Mouse (Mus musculus): Measurements from ENCODE around the gene Gm29735.
"Not testable (repeated sequence)": the region's sequence is repeated elsewhere in the genome, so short reads cannot be mapped to it uniquely, and the experiment has no call there.

Gene Gm29735

GRCm38 (mm10) chr7:142157013-142157412 is at the start of gene Gm29735:
Gm29735 (minus strand) TSS chr7:142157113.
- DNase-seq: not testable (repeated sequence)

DNA sequence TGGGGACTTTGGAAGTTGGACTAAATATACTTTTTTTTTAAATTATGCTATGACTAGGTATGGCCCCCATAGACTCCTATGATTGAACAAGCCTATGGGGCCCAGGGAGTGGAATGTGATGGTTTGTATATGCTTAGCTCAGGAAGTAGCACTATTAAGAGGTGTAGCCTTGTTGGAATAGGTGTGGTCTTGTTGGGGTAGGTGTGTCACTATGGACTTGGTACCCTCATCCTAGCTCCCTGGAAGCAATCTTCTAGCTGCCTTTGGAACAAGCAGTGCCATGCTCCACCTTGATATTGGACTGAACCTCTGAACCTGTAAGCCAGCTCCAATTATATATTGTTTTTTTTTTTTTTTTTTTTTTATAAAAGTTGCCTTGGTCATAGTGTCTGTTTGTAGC is 48.6 kb upstream of the Gm29735 start:
- no peak for DNase-seq

- DNase-seq: no peak
Measured at GRCm38 (mm10) chr7:142201064-142201463, 44.2 kb upstream of the Gm29735 start, which contains the start of gene Krtap5-3. Krtap5-3 (plus strand) TSS chr7:142201364.

DNA sequence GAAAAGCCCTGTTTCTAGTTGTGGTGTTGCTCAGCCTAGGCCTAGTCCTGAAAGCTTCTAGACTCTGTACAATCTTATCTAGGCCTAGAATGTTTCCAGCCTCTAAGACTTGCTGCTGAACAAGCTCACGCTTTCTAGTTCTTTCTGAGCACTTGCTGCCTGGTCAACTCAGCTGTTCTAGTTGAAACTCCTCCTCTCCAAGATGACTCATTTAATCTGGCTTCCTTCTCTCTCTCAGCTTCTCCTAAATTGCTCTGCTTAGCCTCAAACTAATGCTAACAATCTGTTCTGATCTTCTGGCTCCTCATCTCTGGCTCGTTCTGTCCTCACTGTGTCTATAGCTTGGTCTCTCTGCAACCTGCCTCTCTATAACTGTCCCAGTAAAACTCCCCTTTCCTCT is 41.8 kb upstream of the Gm29735 start:
- no peak for DNase-seq

DNA sequence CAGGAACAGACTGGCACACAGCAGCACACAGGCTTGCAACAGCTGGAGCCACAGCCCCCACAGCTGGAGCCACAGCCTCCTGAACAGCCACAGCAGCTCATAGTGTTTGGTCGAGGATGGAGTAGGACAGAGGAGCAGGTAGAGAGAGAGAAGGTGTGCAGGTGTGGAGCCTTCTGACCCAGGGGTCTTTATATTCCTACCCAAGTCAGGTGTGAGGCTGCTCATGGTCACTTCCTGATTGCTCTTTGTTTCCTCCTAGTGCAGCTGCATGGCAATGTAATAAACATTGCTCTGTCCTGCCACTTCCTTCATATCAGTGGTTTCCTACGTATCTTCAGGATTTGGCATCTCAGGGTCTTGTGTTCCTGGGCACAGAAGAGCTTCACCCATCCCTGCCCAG is 33.4 kb upstream of the Gm29735 start, which contains the start of gene Gm10153:
Gene Gm10153, minus strand, starts transcription at position 101 of the 400 bp plus-strand sequence.
- no peak for DNase-seq

DNA sequence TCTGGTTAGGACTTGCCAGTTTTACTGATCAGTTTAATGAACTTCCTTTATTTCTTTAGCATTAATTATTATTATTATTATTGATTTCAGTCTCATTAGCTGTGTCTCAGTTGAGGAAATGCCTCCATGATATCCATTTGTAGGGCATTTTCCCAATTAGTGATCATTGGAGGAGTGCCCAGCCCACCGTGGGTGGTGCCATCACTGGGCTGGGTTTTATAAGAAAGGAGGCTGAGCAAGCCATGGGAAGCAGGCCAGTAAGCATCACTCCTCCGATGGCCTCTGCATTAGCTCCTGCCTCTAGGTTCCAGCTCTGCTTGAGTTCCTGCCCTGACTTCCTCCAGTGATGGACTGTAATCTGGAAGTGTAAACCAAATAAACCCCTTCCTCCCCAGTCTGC is 31.2 kb upstream of the Gm29735 start:
- no peak for DNase-seq

DNA sequence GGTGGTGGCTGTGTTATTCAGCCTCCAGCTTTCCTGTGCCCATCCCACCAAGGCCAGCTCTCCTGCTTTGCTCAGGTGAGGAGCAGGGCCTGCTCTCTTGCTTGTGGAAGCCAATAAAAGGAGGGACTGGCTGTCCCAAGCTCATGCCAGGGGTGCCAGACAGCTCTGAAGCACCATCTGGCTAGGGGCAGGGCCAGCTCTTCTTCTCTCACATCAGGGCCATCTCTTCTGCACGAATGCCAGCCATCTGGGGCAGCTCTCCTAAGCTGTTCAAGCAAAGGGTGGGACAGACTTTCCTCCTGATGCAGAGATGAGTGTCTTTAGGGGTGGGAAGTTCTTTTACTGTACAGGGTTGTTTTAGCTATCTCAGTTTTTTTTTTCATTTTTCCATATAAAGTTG is 24.1 kb upstream of the Gm29735 start:
- DNase-seq: no peak

GRCm38 (mm10) chr7:142178685-142179084 is 21.8 kb upstream of the Gm29735 start:
- DNase-seq: no peak

- not testable (repeated sequence) for DNase-seq
Measured at GRCm38 (mm10) chr7:142175905-142176304, 19.0 kb upstream of the Gm29735 start, which contains the start of gene Krtap5-2. Krtap5-2 (minus strand) TSS chr7:142176005.

DNA sequence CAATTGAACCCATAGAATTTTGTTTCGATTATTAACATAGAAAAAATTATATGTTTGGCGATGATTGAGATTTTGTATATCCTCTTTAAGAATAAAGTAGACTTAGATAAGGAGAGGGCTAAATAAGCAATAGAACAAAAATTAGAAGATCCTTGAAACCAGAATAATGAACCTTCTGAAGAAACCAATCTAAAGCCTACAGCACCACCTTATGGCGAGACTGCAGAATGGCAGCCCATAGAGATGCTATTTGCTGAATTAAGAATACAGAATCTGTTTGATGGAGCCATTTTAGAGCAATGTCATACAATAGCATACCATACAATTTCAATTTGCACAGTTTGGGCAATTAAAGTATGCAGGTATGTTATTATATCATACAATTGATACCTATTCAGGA is 12.9 kb upstream of the Gm29735 start:
- DNase-seq: no peak

DNA sequence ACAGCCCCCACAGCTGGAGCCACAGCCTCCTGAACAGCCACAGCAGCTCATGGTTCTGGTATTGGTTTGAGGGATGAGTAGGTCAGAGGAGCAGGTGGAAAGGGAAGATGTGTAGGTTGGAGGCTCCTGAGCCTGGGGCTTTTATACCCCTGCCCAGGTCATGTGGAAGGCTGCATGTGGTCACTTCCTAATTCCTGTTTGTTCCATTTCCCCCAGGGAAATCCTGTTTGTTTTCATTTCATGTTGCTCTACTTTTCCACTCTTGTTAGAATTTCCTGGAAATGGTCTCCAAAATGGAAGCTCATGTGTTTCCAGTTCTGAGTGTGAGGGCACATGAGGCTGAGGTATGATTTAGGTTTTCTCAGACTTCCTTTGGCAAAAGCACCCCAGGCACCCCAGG is 8.7 kb upstream of the Gm29735 start, which contains the start of gene Gm4553:
Gene Gm4553, minus strand, starts transcription at position 101 of the 400 bp plus-strand sequence.
- DNase-seq: not testable (repeated sequence)

GRCm38 (mm10) chr7:142159366-142159765 is 2.5 kb upstream of the Gm29735 start:
- DNase-seq: no peak

GRCm38 (mm10) chr7:142155308-142155707 is 1.6 kb downstream of the Gm29735 start:
- DNase-seq: no peak

DNA sequence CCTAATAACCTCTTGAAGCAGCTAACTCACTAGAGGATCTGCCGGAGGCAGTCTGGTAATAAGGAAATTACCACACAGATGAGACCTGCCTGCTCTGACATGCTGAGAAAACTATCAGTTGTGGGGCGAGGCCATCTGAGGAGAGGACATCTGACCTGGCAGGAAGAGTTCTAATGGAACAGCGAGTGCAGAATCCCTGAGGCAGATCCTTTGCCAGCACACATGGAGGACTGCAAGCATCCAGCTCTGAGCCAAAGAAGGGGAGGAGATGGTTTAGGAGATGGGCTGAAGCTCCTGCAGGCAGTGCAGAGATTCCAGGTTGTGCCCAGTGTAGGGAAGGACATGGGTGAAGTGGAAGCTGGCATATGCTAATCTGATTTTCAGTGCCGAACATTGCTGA is 4.7 kb downstream of the Gm29735 start:
- no peak for DNase-seq

DNA sequence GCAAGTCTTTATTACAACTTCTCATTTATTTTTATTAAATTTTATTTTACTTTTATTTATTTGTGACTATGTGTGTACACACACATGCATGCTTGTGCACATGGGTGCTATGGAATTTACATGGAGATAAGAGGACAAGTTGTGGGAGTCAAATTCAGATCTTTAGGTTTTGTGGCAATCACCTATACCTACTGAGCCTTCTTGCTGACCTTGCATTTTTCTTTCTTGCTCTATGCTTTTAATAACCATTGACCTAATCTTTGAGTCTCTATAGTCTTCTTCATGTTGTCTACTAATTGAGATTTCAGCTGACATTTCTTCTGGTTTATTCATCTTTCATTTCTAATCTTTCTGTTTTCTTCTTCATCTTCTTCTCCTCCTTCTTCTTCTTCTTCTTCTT is 8.3 kb downstream of the Gm29735 start:
- DNase-seq: no peak

DNA sequence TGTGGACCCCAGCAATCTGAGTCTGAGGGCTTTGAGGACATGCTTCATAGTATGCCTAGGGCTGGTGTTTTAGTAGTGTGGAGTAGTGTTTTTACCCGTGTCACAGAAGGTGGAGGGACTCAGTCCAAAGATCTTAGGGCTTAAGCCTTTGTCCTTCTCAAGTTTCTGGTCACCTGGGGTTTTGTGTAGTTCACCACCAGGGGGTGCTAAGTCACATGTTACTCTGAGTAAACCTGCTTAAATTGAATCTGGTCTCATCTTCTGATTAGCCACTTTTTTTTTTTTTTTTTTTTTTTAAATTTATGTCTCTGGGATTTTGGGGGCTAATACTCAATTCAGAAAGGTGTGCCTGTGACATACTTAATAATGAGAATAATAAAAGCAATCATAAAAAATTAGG is 10.9 kb downstream of the Gm29735 start:
- DNase-seq: peak; percentile 15

DNA sequence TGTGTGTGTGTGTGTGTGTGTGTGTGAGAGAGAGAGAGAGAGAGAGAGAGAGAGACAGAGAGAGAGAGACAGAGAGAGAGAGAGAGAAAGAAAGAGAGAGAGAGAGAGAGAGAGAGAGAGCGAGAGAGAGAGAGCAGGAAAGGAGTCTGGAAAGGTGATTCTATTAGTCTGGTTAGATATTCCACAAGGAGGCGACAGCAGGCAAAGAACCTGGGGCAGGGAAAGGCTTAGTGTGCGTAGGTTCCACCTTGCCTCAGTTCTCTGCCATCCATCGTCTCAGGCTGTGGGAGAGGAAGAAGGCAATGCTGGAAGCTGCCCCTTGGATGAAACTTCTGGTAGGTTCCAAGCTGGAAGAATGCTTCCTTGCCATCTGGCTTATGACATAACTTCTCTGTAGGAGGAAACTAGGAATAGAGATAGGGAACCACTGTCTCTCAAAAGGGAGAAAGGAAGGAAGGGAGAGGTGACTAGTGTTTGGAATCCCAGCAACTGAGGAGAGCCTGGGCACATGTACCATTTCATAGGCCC is 11.4 kb downstream of the Gm29735 start:
- peak; percentile 11 for DNase-seq

DNA sequence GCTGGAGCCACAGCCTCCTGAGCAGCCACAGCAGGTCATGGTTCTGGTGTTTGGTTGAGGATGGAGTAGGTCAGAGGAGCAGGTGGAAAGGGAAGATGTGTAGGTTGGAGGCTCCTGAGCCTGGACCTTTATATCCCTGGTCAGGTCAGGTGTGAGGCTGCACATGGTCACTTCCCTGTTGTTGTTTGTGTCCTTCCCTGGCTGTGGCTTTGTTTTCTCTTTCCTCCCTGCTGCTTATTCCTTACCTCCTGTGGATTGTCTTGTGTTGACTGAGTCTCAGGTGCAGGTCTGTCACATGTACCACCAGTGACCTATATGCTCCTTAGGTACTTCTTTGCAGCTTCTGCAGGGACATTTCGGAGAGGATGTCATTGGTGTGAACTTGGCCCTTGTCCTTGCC is 12.4 kb downstream of the Gm29735 start, which contains the start of gene Gm45337:
Gene Gm45337, minus strand, starts transcription at position 101 of the 400 bp plus-strand sequence.
- no peak for DNase-seq

DNA sequence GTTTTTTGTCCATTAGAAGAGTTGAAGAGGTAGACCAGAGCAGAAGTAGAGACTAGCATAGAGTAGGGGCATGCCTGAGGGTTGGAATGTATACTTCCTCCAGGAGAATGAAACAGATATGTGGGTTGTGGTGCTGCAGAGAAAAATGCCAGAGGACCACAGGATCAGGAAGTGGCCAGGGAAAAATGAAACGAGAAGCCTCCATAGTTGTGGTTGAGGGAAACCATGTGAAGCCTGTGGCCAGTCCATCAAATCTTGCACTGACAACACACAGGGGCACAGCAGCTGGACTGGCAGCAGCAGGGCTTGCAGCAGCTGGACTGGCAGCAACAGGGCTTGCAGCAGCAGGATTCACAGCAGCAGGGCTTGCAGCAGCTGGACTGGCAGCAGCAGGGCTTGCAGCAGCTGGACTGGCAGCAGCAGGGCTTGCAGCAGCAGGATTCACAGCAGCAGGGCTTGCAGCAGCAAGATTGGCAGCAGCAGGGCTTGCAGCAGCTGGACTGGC is 13.4 kb downstream of the Gm29735 start:
- DNase-seq: not testable (repeated sequence)

- DNase-seq: no peak
Measured at GRCm38 (mm10) chr7:142140696-142141095, 16.2 kb downstream of the Gm29735 start.

DNA sequence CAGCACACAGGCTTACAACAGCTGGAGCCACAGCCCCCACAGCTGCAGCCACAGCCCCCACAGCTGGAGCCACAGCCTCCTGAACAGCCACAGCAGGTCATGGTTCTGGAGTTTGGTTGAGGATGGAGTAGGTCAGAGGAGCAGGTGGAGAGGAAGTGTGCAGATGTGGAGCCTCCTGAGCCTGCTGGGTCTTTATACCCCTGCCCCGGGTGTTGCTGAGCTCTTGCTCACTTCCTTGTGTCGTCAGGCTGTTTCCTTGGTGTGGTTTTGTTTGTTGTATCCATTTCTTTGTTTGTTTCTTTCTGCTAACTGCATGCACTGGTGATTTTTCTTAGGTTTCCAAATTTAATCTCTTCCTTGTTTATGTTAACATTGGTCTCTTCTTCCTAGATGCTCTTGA is 21.0 kb downstream of the Gm29735 start, which contains the start of gene Gm39115:
Gene Gm39115, minus strand, starts transcription at position 101 of the 400 bp plus-strand sequence.
- DNase-seq: not testable (repeated sequence)

DNA sequence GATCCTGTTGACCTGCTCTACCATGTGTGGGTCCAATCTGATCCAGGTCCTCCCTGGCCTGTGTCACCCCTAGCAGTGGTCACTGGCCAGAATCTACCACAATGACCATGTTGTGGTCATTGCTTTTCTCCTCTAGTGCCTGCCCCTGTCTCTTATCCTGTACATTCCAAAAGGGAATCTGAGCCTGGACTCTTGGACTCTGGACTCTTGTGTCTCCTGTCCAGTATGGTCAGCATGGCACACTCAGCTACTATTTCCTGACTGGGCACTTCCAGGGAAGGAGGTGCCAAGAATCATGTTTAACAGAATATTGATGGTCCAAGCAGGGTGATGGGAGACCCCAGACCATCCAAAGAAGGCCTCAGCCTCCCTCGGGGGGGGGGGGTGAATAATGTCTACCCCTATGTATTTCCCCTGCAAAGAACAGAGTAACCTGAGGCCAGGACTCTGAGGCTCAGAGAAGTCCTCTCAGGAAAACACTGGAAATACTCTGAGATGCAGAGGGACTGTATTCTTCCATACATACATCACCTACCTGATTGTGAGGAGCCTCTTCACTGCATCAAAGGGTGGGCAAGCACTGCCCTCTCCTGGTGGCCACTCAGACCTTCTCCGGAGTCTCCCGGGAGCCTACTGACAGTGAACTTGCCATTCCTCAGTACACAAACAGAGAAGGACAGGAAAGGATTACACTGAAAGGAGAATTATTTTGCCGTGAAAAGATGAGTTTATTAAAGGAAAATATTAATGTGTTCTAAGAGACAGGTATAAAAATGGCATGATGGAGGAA is 22.5 kb downstream of the Gm29735 start:
- peak; percentile 14 for DNase-seq

DNA sequence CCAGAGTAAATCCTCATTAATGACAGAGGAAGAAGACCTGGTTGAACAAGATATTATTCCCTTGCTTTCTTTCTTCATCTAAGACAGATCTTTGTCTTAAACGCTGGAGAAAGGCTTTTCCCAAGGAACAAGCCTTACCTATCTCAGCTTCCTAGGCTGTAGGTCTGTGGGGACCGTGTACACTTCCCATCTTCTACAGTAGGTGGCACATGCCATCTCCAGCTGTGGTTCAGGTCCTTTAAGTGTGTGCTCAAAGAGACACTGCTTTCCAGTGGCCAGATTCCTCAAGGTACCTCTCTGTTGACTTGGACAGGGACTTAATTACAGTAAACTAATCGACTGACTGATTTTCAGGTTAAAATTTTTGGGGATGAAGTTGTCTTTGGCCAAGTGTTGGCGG is 28.1 kb downstream of the Gm29735 start:
- DNase-seq: no peak

DNA sequence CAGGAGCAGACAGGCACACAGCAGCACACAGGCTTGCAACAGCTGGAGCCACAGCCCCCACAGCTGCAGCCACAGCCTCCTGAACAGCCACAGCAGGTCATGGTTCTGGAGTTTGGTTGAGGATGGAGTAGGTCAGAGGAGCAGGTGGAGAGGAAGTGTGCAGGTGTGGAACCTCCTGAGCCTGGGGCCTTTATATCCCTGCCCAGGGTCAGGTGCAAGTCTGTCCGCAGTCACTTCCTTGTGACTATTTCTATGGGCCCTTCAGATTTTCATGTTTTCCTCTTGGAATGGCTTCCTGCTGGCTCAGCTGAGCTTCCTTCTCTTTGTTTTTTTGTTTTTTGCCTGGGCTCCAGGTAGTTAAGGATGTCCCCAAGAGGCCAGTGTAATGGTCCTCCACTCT is 36.3 kb downstream of the Gm29735 start, which contains the start of gene Gm45618:
Gene Gm45618, minus strand, starts transcription at position 101 of the 400 bp plus-strand sequence.
- not testable (repeated sequence) for DNase-seq
